Mouse (Mus musculus) thymus, postnatal 14 days (tissue): ENCODE results near the gene Gm10097.
A peak's percentile ranks its signal among the peaks of the same experiment; 100 is the strongest.

Source experiments
- DNase-seq: peaks from one replicate; pipeline ENCODE4 v3.0.0; 2021

Gm10097 gene

DNA sequence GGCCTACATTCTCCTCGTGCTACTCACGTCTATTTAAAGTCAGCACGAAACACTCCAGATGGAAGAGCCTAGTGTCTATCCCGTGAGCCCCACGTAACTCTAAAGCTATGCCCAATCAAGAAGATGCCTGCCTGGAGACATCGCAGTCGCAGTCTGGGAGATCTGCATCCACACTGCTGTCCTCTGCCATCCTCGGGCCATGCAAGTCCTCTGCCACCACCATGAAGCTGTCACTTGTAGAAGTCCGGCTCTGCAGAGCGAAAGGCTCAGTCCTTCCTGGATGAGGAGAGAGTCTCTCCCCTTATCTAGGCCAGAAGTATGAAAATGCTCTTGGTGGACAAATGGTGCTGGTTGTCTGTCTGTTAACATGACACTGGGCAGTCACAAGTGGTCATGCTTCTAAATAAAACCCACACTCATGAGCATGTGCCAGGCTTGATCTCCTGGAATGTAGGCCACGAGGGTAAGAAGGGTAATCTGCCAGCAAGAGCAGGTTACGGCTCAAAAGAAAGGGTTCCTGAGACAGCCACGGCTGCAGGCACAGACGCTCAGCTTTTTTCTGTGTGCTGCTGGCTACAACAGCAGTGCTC lies at the start of gene Gm10097:
Gm10097 (plus strand) TSS at position 517 of the 590 bp plus-strand sequence.
- no peak for DNase-seq

DNA sequence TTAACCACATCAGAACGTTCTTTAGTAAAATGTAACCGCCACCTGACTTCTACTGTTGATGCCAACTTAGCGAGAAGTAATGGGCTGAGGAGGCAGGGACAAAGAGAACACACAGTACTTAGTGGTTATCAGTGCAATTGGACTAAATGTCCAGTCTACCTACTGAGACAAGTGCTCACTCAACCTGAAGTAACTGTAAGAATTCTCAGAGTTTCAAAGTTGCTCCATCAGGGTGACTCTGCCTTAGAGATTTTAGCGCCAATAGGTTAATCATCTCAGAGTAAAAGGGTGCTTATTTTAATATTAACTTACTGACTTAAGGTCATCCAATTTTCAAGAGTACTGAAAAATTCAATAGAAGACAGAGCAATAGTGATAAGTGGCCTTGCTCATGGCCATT lies 43.1 kb upstream of the Gm10097 start:
- DNase-seq = no peak

DNA sequence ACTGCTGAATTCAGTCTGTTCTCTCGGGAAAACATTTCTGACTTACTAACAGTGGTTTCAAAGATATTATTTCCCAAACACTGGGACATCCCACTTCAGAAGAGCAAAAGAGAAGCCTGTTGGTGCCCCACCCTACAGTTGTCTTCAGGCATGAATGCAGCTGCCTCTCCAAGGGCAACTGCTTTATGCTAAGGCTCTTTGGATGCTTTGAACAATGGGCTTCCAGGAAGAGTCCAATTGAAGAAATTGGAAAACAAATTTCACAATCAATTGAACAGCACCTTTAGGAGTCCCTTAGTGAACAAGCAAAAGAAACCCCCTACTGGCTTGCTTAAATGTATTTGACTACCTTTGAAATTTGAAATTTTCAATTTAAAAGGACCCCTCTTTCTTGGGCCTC lies 41.8 kb upstream of the Gm10097 start:
- no peak for DNase-seq

- DNase-seq = no peak
Observed at GRCm38 (mm10) chr10:5028301-5028700, 40.7 kb upstream of the Gm10097 start.

DNA sequence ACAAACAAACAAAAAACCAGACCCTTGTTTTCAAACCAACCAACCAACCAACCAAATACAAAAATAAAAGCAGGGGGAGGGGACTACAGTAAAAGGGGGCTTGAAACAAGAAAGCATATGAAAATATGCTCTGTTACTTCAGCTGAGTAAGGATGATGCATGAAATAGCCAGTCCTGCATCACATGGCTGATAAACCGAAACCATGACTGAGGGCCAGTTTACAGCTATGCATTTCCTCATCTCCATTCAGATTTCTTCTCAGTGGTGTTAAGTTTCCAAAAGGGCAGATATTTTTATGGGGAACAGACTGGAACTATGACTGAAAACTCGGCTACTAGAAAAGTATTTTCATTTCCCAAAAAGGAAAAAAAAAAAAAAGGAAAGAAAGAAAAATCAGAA lies 39.8 kb upstream of the Gm10097 start:
- no peak for DNase-seq

- DNase-seq = no peak
Observed at GRCm38 (mm10) chr10:5029883-5030282, 39.1 kb upstream of the Gm10097 start.

DNA sequence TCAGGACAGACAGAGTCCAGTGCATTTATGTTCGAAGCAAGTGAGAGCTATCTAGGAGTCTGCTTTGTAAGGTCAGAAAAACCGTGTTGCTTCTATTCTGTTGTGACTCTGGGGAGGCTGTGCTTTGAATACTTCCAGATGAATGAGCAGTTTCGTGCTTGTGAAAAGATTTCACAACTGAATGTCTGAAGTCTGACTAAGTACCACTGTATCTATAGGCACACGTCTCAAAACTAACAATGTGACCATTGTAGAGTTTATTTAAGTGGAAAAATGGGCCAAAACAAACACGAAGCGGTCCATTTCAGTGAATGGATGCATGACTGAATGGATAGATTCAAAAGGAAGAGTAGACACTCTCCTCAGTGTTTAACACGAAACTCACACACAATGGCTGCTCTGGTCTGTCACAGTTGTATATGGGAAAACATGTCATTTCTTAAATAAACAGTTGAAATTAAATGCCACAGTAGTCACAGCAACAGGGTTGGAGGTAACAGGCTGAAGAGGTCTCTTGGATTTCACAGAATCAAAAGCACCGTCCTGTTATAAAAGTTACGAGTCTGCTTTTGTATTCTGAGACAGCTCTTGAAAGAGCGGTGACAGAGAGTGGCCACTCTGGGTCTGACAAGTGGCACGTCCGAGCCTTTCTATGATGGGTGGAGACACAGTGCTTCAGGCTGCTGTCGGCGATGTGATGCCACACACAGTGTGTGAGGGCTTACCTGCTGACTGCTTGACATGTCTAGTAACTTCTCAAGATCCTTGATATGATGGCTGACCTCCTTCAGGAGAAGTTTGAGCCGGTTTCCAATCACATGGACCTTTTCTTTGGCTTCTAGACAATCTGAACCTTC lies 36.6 kb upstream of the Gm10097 start:
- DNase-seq = no peak

DNA sequence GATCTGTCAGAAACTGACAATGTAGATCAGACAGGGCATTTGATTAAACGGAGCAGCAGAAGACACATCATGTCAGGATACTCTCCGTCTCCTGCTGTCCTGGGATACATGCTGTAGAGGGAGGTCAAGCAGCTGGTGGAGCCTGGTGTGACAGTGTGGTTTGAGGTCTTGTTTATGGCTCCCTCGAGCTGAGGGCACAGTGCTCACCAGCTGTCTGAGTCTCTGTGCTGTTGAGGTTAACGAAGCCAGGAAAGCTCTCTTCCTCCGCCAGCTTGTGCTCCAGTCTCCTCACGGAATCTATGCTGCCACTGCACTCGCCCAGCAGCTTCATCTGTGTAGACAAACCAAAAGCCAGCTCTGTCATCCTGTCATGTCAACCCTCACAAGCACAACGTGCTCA lies 27.7 kb upstream of the Gm10097 start:
- no peak for DNase-seq

- no peak for DNase-seq
Observed at GRCm38 (mm10) chr10:5044481-5044880, 24.5 kb upstream of the Gm10097 start.

DNA sequence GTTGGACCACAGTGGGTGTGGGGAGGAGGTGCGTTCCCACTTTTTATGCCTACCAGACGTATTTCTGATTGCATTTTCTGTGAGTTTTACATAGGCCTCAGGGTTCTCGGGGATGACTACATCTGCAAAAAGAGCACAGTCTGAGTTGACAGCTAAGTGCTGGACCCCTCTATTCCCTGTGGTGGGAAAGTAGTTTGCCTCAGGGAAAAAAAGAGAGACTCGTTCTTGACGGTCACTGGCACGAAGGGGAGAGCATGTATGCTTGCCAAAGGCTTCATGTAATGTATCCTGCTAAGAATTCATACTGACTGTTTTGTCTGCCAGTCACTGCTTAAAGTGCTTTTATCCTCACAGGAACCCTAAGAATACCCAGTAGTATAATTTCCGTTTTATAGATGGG lies 23.8 kb upstream of the Gm10097 start:
- DNase-seq = no peak

- DNase-seq = no peak
Observed at GRCm38 (mm10) chr10:5045671-5046070, 23.3 kb upstream of the Gm10097 start.

- no peak for DNase-seq
Observed at GRCm38 (mm10) chr10:5056243-5056735, 12.7 kb upstream of the Gm10097 start.

DNA sequence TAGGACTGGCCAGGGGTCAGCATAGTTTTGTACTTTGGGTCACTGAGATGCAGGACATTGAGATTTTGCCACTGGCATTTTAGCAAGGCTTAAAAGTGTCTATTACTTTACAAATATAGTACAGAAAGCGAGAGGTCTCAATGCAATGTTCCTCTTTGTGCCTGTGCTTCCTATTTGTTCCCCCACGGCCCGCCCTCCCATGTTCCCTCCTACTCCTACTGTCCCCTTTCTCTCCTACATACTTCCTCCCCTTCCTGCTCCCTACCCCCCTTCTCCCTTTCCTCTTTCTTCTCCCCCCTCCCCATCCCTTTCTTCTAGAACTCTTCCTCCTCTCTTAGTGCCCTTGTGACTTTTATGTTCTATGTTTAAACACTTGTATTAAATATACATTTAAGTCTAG lies 12.1 kb upstream of the Gm10097 start:
- DNase-seq = no peak

DNA sequence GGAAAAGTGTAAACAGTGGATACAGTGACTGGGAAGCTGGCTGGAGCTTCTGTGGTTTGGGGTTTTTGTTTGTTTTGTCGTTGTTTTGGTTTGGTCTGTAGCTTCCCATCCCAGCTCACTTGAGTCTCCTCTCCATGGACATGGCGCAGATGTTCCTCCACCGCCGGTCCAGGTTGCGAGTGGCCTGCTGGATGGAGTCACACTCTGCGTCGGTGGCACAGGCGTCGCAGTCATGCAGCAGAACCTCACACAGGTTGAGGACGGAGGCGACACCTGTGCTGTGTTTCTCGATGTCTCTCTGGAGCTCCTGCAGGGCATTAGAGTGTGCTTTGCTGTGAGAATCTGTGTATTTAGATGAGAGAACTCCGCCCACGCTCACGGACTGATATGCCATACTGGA lies 11.3 kb upstream of the Gm10097 start:
- no peak for DNase-seq

DNA sequence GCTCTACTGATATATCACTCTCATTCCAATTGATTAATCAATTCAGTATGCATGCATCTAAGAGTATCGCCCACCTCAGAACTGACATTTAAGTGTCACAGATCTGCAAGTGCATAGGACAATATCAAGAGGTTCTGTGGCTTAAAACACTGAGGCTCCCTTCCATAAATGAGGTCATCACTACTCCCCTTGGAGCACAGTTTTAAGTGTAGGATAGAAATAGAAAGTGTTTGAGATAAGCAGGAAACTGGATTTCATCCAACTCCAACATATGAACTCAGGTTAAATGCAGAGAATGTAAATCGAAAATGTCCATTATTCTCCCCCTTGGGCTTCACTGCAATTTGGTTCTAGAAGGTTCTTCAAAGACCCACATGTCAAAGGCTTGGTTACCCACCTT lies 10.1 kb upstream of the Gm10097 start:
- DNase-seq = no peak

GRCm38 (mm10) chr10:5059983-5060382 lies 9.0 kb upstream of the Gm10097 start:
- no peak for DNase-seq

GRCm38 (mm10) chr10:5067113-5067512 lies 1.9 kb upstream of the Gm10097 start:
- no peak for DNase-seq

- DNase-seq = no peak
Observed at GRCm38 (mm10) chr10:5070168-5070940, 1.4 kb downstream of the Gm10097 start.

DNA sequence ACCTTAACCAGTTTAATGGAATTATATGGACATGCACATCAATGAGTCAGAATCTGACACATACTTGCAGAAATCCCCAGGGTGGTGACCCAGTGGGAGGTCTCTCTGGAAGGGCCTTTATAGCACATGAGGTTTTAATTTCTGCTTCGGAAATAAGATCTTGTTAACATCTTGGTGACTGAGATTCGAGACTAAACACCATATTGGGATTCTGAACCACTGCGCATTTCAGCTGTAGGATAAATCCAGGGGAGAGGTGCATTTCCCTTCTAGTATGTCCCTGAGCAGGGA lies 1.9 kb downstream of the Gm10097 start:
- no peak for DNase-seq

DNA sequence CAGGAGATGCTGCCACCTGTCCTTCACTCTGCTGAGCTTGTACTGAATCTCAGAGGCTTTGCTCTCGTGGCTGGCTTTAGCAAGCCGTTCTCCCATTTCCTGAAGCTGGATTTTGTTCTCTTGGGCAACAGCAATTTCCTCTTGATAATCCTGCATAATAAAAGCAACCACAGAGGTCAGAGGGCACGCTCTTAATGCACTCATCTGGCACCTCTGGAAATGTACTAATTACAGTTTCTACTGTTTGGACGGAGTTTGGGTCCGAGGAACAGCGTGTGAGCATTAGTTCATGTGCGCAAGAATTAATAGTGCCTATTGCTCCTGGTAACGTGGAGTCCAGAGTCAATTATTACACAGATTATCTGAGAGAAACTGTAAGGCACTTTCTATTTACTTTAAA lies 3.1 kb downstream of the Gm10097 start:
- no peak for DNase-seq

GRCm38 (mm10) chr10:5075724-5076123 lies 6.7 kb downstream of the Gm10097 start:
- DNase-seq = no peak

GRCm38 (mm10) chr10:5079945-5080468 lies 11.0 kb downstream of the Gm10097 start:
- peak; percentile 23 for DNase-seq

DNA sequence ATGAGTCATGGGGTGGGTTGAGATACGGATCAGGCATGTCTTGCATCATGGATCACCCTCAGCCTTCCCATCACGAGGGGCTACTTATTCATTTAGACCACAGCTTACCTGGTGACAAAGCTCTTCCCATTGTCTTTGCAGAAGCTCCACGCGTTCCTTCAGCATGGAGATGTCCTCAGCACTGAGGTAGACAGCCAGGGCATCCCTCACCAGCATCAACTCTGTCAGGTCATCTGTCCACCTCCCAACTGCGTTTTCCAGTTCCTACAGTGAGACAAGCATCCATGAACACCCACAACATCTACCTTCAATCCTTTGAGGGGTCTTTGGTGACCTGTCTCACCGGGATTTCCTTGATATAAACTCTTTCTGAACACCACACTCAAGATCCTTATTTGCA lies 14.7 kb downstream of the Gm10097 start:
- DNase-seq = no peak

DNA sequence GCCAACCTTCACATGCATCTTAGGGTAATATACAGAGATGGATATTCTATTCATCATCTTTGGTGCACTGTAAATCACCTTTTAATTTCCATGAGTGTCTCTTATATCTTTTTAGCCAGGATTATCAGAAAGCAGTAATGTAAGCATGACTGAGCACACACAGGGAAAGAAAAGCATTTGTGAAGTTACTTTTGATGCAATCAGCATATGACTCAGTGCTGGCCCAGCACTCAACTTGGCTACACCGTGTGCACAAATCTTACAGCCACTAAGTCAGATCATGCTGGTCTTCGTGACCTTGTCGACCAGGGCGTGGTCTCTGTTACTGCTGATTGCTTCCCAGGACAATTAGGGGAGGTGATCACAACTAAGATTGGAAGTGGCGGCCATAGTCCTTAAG lies 16.8 kb downstream of the Gm10097 start:
- no peak for DNase-seq
